Mouse (Mus musculus) layer of hippocampus, adult 18-20 months (tissue): ENCODE data around the gene Cpne8. TPM values are rescaled to one million over a fixed set of nuclear protein-coding genes. Genes with fewer than 3 reads are reported as not detected.

Experiments used
- DNase-seq, 2 experiments: peaks; one replicate each; pipeline ENCODE4 v3.0.0; 2022; ENCODE audit warnings: low spot score in 2 of 2
- long read RNA-seq: library from polyadenylated mRNA; stranded (forward); transcript quantifications from one replicate; pipeline ENCODE4 v2.0.0, GENCODE M21; 2021
- total RNA-seq, 2 experiments: library from RNA; stranded (reverse); gene quantifications; 2 replicates each; pipeline ENCODE4 v1.2.3; 2021

Cpne8 gene
- total RNA-seq = 10 to 100 TPM; 30.6 to 32.3 TPM
- long read RNA-seq, transcript Cpne8-202 (20 exons, 3,366 nt) = major isoform, 19 of 25 reads
- long read RNA-seq, partial matches to known transcripts = 0 of 25 reads
- long read RNA-seq, other reads (novel, unspliced or antisense) = 3 of 25 reads

DNA sequence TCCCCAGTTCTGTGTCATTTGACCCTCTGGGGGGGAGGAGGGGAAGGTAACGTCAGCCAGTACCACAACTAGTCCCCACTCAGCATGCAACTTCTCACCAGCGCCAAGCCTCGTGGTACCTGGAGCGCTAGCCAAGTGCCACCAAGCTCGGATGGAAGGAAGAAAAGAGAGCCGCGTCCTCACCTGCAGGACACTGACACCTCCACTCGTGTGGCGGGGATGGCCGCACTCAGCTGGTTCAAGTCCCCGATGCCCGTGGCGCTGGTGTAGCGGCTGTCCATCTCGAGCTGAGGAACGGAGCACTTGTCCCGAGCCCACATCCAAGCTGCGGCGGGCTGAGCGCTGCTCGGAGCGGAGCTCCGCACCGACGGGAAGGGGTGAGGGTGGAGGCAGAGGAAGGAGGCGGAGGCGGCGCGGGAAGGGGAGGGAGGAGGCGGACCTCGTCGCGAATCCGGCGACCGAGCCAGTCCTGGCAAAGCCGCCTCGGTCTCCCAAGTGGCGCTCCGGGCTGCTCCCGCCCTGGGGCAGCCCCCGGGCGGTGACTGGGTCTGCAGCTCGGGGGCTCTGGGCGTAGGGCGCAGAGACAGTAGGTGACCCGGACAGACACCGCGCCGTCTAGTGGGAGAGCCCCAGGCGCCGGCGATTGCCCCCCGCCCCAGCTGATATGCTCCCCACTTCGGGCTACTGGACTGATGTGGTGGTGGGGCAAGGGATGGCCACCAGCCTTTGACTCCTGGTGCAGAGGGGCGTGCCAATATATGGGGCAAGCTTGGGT lies at the start of gene Cpne8:
Gene Cpne8 (minus strand): TSS at position 448 of the 775 bp plus-strand sequence.
- DNase-seq = peak; percentile 46 to 49

- no peak for DNase-seq
Observed at GRCm38 (mm10) chr15:90717717-90718116, 38.5 kb upstream of the Cpne8 start.

DNA sequence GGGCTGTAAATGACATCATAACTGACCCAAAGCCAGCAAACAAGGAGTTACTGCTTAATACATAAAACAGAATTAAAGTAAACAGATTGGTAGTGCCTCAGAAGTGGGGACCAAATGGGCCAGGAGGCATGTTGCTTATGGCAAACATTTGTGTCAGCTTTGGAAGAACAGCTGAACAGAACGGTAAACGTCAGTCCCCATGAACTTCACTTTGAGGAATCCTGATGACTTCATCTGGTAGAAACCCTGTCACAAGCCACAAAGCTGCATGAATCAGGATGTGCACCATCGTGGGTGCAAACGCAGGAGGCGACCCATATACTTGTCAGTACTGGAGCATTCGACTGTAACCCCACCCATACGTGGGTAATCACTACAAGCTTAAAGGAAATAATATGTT lies 30.1 kb upstream of the Cpne8 start:
- peak in 1 of 2 experiments; percentile 4 for DNase-seq

- DNase-seq = no peak
Observed at GRCm38 (mm10) chr15:90704314-90704713, 25.1 kb upstream of the Cpne8 start.

DNA sequence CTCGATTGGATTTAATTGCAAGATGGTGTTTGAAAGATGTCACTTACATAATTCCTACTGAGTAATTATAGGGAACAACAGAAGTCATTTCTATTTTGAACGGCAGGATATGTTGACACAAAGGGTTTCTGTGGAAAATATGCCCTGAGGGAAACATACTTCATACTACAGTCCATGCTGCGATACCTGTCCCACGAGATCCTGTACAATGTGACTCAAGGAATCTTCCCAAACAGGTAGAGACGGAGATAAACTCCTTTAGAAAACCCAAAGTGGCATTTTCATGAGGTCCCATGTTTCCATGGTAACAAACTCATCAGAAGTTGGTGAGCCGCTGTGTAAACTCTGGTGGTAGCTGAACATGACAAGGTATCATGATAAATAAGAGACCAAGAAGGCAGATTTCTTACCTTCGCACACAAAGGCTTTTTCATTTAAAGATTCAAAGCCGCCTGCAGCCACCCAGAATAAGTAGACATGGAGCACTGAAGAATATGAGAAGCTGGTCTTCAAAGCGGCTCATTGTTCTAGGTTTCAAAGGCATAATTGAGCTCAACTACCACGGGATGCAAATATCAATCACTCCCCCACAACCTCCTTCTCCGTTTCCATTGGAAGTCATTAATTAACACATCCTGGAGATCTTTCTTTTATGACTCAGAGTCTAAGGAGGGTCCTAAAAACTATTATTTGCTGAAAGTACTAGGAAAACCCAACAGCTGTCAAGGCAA lies 24.4 kb upstream of the Cpne8 start:
- no peak for DNase-seq

- no peak for DNase-seq
Observed at GRCm38 (mm10) chr15:90686770-90687169, 7.5 kb upstream of the Cpne8 start.

GRCm38 (mm10) chr15:90679760-90680579 lies 738 bp upstream of the Cpne8 start:
- peak in 1 of 2 experiments; percentile 62 for DNase-seq

- DNase-seq = no peak
Observed at GRCm38 (mm10) chr15:90678488-90678887, 744 bp downstream of the Cpne8 start.

- no peak for DNase-seq
Observed at GRCm38 (mm10) chr15:90669494-90669893, 9.7 kb downstream of the Cpne8 start.

GRCm38 (mm10) chr15:90666893-90667292 lies 12.3 kb downstream of the Cpne8 start:
- DNase-seq = no peak

DNA sequence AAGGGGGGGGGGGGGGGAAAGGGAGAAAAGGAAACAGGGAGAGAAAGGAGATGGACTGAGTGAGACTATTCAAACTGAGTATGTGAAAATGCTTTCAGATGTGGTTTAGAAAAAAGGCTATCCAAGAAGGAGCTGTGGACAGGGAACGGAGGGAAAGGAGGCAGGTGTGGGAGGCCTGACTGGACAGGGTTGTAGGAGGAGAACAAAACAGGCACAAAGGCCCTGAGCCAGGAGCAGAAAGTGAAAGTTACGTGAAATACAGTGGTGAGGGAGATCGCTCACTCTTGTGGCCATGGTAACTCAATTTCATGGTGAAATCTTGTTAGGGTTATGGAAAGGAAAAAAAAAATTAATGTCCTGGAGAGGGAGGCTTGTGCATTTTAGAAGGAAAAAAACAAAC lies 14.6 kb downstream of the Cpne8 start:
- DNase-seq = no peak

GRCm38 (mm10) chr15:90663631-90664030 lies 15.6 kb downstream of the Cpne8 start:
- no peak for DNase-seq

DNA sequence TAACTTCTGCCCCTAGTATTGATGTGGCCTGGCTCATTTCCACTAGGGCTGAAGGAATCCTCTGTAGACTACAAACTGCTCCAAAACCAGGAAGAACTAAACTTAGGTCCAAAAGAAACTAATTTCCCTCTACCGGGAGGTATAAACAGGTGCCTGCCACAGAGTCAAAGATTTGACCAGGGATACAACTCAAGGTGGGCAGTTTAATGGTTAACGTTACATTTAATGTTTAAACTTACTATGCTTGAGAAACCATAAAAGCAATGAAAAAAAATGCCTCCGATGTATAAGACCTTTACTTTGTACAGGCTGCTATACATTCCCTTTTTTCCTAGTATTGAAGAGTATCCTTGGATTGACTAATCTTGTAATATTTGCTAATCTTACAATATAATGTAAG lies 18.5 kb downstream of the Cpne8 start:
- DNase-seq = no peak

DNA sequence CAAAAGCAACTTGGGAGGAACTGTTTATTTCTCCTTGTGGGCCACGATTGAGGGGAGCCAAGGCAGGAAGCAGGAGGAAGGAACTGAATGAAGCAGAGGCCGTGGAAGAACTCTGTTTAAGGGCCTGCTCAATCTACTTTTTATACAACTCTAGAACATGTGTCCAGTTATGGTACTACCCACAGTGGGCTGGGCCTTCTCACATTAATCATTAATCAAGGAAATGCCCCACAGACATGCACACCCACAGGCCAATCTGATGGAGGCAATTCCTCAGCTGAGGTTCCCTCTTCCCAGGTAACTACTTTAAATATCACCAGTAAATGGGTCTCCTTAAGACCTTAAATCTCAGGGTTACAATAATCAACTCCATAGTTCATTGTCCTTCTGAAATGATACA lies 21.2 kb downstream of the Cpne8 start:
- no peak for DNase-seq

DNA sequence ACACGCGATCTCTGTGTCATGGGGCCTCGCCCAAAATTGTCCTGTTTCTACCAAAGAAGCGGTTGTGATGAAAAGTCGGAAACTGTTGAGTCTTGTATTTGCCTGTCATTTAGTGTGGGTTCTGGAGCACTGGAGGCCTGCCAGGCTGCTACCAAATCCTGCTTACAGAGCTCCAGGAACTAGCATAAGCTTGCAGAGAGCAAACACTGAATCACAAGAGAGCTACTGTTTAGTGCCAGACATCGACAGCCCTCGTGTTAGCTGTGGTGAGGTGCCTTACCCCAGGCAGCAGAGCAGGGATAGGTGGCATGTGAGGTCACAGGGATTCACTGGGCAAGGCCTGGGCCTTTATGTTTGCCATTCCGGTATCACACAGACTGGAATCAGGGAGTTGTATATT lies 22.7 kb downstream of the Cpne8 start:
- DNase-seq = peak; percentile 56 to 81

- DNase-seq = no peak
Observed at GRCm38 (mm10) chr15:90647011-90647577, 32.1 kb downstream of the Cpne8 start.

- no peak for DNase-seq
Observed at GRCm38 (mm10) chr15:90646326-90646725, 32.9 kb downstream of the Cpne8 start.

DNA sequence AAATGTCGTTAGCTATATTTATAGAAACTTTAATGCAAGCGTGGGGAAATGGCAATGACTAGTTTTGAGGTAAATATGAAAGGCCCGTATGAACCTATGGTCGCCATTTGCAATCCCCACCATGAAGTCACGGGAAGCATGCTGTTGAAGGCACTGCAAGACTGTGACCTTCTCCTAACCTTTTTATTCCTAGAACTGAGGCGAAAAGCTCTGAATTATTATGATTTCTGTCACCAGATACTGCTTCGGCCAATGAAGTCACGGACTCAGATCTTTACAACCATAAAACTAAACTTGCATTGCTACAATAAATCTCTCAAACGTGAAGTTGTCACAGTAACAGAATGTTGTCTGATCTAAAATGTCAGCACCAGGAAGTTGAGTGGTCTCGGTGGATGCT lies 33.4 kb downstream of the Cpne8 start:
- no peak for DNase-seq

DNA sequence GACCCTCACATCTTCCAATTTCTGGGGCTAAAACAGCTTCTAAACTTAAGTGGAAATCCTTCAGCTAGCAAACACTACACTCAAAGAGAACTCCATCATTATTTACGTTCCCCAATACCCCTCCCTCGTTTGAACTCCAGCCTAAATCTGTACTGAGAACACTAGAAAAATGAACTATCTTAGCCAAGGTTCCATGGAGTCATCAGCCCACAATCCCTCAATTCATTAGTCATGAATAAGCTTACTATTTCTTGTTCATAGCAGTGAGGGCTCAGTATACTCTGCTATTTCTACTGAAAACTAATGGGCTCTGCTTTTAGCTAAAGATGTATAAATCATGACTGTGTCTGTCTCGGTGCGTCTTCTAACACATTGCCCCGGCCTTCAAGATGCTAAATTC lies 55.0 kb downstream of the Cpne8 start:
- DNase-seq = no peak

GRCm38 (mm10) chr15:90622005-90622404 lies 57.2 kb downstream of the Cpne8 start:
- DNase-seq = no peak

- no peak for DNase-seq
Observed at GRCm38 (mm10) chr15:90619736-90620135, 59.5 kb downstream of the Cpne8 start.
